Mouse (Mus musculus) left cerebral cortex, postnatal 14 days (tissue): ENCODE results near the gene Pdik1l. TPM values are rescaled to one million over a fixed set of nuclear protein-coding genes. Genes with fewer than 3 reads are reported as not detected.
"Not testable (repeated sequence)": the region's sequence is repeated elsewhere in the genome, so short reads cannot be mapped to it uniquely, and the experiment has no call there.

Experiments used
- DNase-seq, 2 experiments: peaks; one replicate each; pipeline ENCODE4 v3.0.0; 2021 to 2022; ENCODE audit warnings: low spot score in 2 of 2, mixed read lengths in 1 of 2
- intact Hi-C: fragments of 180-260 bp; cut with DNase I; formaldehyde crosslinking; loops from one replicate; pipeline ENCODE4 v1.15.1; 2025
- total RNA-seq, 2 experiments: library from RNA; stranded (reverse); gene quantifications; 2 replicates each; pipeline ENCODE4 v1.2.3; 2021

Gene Pdik1l
- total RNA-seq, 2 experiments from 2014 or later, result 16.1 to 16.4 TPM

- intact Hi-C loops, result no loop called here
- DNase-seq, result no peak
Observed at GRCm38 (mm10) chr4:134302084-134302483, 14.4 kb upstream of the Pdik1l start.

DNA sequence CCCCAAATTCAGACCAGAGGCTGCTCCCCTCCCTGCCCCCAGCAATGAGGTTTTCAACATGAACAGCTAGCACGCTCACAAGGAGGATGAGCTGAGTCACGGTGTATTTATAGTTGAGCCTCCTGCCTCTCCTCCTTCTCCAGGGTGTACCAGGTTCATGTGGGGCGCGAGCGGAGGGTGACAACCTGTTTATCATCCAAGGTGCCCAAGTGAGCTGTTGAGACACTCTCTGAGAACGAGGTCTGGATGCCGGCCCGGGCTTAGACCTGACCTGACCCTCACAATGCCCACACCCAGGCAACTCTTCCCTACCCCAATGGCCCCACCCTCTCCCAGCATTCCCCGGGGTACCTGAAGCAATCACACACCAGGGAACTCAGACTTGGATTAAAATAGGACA, 12.6 kb upstream of the Pdik1l start:
- intact Hi-C loops, result no loop called here
- peak in 1 of 2 experiments; percentile 42 for DNase-seq

DNA sequence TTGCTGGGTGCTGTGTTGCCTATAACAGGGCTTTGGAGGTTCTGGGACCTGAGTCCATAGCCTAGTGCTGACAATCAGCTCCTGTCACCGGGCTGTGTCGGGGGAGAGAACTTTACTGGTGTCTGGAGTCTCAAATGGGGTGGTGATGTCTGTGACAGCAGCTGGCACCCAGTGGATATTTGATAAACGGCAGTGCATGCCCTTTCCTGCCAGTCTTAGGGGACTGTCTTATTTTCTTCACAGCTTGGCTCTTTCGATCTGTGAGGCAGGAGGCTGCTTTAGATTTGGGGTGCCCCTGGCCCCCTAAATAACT, 11.8 kb upstream of the Pdik1l start:
- DNase-seq, result no peak
- intact Hi-C loops, result no loop called here

GRCm38 (mm10) chr4:134298626-134299497, 11.2 kb upstream of the Pdik1l start:
- intact Hi-C loops, result no loop called here
- no peak for DNase-seq

DNA sequence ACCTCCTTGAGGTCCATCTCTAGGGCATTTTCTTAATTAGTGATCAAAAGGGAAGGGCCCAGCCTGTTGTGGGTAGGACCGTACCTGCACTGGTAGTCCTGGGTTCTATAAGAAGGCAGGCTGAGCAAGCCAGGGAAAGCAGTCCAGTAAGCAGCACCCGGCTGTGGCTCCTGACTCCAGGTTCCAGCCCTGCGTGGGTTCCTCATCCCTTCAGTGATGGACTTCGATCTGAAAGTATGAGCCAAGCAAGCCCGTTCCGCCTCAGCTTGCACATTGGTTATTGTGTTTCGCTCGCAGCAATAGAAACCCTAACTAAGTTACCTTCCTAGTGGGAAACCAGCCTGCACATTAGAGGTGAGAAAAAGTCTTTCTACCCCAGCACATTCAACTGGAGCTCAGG, 9.7 kb upstream of the Pdik1l start:
- no peak for DNase-seq
- intact Hi-C loops, result no loop called here

GRCm38 (mm10) chr4:134296523-134296922, 8.8 kb upstream of the Pdik1l start:
- intact Hi-C loops, result no loop called here
- DNase-seq, result no peak

DNA sequence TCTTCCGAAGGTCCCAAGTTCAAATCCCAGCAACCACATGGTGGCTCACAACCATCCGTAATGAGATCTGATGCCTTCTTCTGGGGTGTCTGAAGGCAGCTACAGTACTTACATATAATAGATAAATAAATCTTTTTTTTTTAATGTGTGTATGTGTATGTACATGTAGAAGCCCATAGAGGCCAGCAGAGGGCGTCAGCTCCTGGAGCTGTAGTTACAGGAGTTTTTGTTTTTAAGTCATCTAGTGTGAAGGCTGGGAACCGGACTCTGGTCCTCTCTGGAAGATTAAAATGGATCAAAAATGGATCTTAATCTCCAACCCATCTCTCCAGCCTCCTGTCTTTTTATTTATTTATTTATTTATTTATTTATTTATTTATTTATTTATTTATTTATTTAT, 8.4 kb upstream of the Pdik1l start:
- intact Hi-C loops, DNase-seq: not testable (repeated sequence)

- intact Hi-C loops, result no loop called here
Observed at GRCm38 (mm10) chr4:134293692-134294163, 6.0 kb upstream of the Pdik1l start.

DNA sequence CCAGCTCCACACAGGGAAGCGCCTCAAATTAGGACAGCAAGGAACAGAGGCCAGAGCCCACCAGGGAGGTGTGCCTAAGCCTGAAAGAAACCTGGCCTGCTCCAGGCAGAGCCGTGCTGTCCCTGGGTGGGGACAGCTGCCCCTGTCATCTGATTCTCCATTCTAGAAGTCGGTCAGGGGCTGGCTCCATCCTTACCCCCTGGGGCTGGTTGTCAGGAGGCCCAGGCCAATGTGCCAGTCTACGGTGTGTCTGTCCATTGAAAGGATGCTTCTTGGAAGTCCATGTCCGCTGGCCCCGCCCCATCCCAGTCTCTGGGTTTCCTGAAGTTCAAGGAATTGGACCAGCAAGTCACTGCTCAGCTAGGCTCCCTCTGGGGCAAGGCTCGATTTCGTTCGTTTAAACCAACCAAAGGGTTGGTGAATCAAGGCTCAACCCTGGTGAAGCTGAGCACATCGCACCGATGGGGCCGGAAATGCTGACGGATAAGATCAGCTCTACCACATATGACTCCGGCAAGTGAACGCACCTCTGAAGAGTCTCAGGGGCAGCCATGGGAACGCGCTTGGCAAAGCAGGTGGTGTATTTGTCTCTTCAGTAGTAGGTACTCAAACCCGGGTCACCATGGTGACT, 5.5 kb upstream of the Pdik1l start:
- intact Hi-C loops, result no loop called here

More at GRCm38 (mm10) chr4:134293692-134294163, 6.0 kb upstream of the Pdik1l start:
- DNase-seq, result no peak

DNA sequence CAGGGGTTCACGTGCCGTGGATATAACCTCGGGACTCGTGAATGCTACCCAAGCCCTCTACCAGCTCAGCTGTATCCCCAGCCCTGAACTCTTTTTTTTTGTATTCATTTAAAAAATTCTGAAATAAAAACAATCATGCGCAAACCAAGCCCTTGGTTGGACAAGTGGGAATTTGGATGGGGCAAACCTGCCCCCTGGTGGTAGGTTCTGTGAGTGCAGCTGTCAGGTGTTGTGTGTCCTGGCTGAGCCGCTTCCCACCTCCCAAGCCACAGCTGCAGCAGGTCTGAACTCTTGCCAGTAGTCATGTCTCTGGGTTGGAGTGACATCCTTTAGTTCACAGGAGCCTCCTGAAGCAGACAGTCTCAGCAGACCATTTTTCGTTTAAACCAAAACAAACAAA, 4.4 kb upstream of the Pdik1l start:
- DNase-seq, result peak; percentile 41 to 74
- intact Hi-C loops, result no loop called here

More for the DNA sequence above, 5.5 kb upstream of the Pdik1l start:
- no peak for DNase-seq

DNA sequence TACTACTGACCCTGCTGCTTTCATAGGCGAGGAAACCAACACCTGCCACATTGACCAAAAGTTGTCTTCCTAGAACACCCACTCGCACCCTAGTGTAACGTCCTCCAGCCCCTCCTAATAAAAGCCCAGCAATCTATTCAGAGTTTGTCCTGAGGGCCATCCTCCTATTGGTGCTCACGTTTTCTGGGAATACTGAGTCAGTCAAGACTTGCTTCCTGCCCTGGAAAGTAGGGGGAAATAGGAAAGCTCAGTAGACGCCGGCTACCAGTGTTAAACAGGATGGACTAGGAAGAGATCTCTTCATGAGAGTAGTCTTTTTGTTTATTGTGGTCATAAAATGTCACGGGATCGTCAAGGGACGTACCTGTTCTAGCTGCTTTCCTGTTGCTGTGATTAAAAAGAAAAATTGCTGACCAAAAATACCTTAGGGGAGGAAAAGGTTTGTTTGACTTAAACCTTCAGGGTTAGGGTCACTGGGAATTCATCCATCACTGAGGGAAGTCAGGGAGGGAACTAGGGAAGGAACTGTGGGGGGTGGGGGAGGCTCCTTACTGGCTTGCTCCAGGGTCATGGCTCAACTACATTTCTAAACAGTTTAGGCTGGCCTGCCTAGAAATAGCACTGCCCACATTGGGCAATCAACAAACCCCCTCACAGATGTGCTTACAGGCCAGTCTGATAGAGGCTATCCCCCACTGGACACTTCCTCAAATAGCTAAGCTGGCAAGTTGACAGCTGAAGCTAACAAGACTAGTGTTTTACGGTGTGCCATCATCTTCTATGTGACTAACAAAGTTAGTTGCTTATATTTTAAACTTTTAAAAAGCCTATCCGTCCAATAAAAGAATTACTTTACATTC, 932 bp upstream of the Pdik1l start:
- intact Hi-C loops, result loop anchor here (2.0 to 5.0 kb wide), 2 partner anchors 40 to 69 kb away; no protein-coding TSS in a partner anchor
- DNase-seq, result peak in 1 of 2 experiments; percentile 39

- DNase-seq, result peak; percentile 96 to 97
- intact Hi-C loops, result loop anchor here (2.0 to 5.0 kb wide), 2 partner anchors 70 to 100 kb away; partner anchors contain the start of gene Cep85
Observed at GRCm38 (mm10) chr4:134287168-134287564, 529 bp downstream of the Pdik1l start.

- intact Hi-C loops, result loop anchor here (2.0 to 5.0 kb wide), 2 partner anchors 71 to 100 kb away; partner anchors contain the start of gene Cep85
Observed at GRCm38 (mm10) chr4:134286226-134287167, 1.2 kb downstream of the Pdik1l start.

GRCm38 (mm10) chr4:134284942-134285341, 2.8 kb downstream of the Pdik1l start:
- intact Hi-C loops, result loop anchor here (5.0 kb wide), 1 partner anchor 72 kb away; no protein-coding TSS in a partner anchor
- DNase-seq, result no peak

More at GRCm38 (mm10) chr4:134286226-134287167, 1.2 kb downstream of the Pdik1l start:
- peak in 1 of 2 experiments; percentile 19 for DNase-seq

GRCm38 (mm10) chr4:134273417-134274345, 14.0 kb downstream of the Pdik1l start:
- DNase-seq, result no peak
- intact Hi-C loops, result no loop called here

- intact Hi-C loops, result no loop called here
- DNase-seq, result no peak
Observed at GRCm38 (mm10) chr4:134272731-134273416, 14.8 kb downstream of the Pdik1l start.

GRCm38 (mm10) chr4:134271979-134272378, 15.7 kb downstream of the Pdik1l start:
- DNase-seq, result no peak
- intact Hi-C loops, result no loop called here
